Mouse (Mus musculus) adrenal gland, postnatal 4 days (tissue): ENCODE measurements around the gene Mogs. TPM values are rescaled to one million over a fixed set of nuclear protein-coding genes. Genes with fewer than 3 reads are reported as not detected.
A peak's percentile ranks its signal among the peaks of the same experiment; 100 is the strongest.

Source experiments
- DNase-seq, 2 experiments: peaks; one replicate each; pipeline ENCODE4 v3.0.0; 2021 to 2022; ENCODE audit warnings: low spot score in 2 of 2, mixed read lengths in 2 of 2
- total RNA-seq, 2 experiments: library from RNA; stranded (reverse); gene quantifications; 2 replicates each; pipeline ENCODE4 v1.2.3; 2021

The Mogs gene
- total RNA-seq, 2 experiments from 2014 or later = 60.1 to 64.3 TPM

DNA sequence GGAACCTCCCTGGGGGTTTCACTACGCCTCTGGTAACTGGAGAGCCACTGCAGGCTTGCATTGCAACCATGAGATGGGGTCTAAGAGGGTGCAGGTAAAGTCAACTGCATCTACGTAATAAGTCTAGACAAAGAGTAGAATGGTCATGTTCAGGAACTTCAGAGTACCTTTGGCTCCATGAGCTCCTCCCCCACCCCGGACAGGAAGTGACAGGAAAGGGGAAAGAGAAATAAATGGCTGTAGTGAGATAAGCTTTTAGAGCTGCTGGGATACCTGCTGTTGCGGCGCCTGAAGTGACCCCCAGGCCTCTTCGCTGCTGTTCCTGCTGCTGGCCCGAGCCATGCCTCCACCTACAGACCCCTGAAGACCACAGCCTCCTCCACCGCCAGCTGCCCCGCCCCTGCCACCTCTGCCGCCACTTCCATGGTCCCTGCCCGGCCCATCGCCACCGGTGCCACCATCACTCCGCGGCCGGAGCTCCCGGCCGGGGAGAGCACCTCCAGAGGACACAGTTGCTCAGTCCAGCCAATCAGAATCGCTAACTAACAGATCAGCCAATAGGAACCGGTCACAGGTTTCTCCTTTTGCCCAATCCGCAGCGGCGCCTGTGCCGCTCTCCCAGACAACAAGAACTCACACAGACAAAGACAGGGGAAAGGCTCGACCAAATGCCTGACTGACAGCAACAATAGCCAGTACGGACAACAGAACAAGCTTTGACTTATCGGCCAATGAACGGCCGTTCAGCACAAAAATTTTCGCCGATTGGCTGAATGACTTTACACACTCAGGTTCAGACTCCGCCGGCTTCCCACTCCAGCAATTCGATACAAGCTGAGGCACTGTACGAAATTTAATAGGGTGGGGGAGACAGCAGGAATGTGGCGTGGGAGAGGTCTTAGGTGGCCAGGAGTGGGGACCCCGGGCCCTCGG lies 5.9 kb downstream of the Mogs start, which contains the start of gene Wbp1:
TSS of gene Wbp1 (minus strand) at position 630 of the 933 bp plus-strand sequence.
- DNase-seq = peak; percentile 74 to 90

DNA sequence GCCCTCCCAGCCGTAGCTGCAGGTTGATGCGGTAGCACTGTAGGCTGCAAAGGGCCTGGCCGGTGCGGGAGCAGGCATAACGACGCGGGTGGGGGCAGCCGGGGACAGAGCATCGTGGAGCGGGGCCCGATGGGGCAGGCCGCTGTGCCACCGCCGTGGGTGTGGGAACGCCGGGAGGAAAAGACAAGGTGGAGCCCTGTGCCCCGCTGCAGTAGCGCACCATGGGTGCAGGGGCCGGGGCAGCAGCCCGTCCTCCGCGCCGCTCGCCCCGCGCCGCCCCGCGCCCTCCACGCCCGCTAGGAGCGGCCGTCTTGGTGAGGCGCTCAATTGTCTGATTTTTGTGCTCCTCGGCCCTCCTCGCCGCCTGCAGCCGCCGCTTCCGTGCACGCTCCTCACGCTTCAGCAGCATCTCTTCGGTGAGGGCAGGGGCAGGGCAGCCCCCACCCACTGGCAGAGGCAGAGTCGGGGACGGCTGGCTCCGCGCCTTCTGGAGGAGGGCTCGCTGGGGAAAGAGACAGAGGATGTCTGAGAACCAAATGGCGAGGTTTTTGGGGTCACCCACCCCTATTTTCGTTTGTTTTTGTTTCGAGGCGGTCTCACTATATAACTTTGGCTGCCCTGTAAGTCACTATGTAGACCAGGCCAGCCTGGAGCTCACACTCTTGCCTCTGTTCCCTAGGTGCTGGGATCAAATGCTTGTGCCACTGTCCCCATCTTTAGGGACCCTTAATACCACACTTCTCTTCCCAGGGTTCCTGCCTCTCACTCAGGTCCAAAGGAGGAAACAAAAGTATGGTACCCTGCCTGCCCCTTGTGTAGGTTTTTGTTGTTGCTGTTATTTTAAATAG lies 6.8 kb downstream of the Mogs start:
- no peak for DNase-seq

DNA sequence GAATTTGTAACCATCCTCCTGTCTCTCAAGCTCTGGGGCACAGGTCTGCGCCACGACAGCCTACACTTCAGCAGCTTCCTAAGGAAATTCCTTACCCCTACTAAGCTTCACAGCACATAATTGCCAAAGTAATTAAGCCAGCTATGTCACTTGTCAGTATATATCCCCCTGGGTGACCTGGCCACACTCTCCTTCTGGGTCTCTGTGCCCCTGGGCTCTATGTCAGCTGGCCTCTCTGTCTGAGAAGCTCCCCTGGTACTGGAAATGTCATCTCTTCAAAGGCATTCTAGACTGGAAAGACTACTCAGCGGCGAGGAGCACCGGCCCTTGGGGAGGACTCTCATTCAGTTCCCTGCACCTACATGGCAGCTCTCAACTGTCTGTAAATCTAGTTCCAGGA lies 7.7 kb downstream of the Mogs start:
- DNase-seq = no peak

DNA sequence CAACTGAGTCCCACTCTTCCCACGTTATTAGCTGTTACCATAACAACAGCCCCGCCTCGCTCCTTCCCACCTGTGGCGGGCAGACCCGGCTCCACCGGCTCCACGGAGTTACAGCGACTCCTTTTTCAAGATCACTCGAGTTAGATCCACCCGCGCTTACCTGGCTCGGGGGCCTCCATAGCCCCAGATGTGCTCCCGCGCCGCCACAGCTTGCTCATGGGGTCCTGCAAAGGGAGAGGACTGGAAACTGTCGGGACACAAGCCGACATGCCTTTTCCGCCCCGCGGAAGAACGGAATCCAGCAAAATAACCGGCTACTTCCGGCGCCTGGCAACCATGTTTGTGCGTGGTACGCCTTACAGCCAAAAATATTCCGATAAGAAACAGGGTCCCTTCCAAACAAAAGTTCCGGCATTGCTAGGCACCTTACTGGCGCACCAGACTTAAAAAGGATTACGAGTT lies 9.6 kb downstream of the Mogs start:
- peak; percentile 72 to 88 for DNase-seq

DNA sequence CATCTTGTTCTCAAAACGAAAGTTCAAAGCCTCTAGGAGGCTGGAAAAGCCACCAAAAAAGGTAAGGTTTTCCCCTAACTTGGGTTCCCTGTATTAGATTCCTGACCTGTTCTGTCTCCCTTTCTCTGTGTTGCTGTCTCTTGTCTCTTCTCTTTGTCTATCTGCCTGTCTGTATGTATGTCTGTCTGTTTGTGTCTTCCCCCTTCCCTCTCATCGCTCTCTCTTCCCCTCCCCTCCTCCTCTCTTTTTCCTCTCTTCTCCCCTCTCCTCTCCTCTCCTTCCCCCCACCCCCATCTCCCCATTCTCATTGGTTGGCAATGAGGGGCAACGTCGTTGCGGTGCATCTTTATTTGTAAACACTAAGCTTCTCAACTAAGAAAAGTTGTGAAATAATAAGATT lies 10.0 kb downstream of the Mogs start, which contains the start of gene Ino80b:
TSS of gene Ino80b (minus strand) at position 101 of the 400 bp plus-strand sequence.
- DNase-seq = no peak

DNA sequence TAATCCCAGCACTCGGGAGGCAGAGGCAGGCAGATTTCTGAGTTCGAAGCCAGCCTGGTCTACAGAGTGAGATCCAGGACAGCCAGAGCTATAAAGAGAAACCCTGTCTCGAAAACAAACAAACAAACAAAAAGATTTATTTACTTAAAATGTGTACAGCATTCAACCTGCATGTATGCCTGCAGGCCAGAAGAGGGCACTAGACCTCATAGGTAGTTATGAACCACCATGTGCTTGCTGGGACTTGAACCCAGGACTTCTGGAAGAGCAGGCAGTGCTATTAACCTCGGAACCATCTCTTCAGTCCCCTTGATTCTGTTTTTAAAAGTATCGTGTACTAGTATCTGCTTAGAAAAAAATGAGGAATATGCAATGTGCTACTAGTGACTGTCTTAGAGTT lies 12.1 kb downstream of the Mogs start:
- DNase-seq = no peak

DNA sequence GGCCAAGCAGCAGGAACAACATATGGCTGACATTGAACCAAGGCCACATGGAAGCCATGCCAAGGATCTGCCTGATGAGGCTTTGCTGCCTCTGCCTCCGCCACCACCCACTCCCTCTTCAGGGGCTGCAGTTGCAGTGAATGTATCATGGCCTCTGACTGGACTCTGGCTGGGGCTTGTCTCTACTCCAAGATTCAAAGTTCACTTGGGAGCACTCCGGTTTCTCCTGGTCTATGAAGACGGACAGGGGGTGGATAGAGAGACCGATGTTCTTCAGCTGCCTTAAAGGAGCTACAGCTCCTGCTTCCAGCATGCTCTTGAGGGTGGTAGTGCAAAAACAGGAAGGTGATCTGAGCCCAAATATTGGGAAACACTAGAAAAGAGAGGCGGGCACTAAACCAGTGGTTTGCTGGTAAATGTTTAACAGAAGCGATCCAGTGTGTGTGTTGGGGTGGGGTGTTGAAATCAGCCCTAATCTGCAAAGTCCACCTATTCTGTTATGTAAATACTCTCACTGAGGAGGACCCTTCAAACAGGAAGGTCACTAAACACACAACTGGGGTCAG lies 16.3 kb downstream of the Mogs start:
- no peak for DNase-seq

DNA sequence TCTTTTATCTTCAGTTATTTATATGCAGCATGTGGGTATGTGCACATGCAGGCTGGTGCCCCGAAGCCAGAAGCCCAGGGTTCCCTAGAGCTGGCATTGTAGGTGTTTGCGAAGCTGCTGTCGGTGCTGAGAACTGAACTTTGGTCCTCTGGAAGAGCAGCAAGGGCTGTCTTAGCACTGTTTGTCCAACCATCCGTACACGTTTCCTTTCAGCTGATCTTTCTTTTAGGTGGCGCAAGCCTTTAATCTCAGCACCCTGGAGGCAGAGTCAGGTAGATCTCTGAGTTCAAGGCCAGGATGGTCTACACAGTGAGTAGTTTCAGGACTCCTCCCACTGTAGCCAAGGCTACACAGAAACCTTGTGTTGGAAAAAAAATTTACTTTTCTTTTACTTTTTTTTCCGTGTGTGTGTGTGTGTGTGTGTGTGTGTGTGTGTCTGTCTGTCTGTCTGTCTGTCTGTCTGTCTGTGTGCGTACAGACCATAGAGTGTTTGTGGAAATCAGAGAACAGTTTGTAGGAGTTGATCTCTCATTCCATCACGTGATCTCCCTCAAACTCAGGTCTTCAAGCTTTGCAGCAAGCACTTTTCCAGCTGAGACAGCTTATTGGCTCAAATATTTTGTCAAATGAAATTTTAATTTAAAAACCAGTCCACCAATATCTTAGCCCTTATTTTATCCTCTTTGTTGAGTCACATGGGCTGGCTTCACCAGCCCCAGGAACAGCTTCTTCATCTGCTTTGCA lies 17.1 kb downstream of the Mogs start:
- DNase-seq = no peak

DNA sequence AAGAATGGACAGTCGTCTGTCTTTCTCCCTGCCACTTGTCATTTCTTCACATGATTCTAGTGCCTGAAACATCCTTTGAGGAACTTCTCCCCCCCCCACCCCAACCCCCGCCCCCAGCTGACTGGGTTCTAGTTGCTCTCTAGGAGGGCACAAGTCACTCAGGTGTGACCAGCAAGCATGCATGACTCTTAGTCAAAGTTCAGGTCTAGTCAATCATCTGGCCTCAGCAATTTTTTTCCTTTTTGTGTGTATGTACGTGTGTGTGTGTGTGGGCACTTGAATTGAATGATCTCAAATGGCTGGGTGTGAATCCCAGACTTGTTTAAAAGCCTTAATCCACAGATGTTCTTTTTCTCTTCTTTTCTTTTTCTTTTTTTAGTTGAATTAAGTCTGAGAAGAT lies 18.9 kb downstream of the Mogs start:
- no peak for DNase-seq

DNA sequence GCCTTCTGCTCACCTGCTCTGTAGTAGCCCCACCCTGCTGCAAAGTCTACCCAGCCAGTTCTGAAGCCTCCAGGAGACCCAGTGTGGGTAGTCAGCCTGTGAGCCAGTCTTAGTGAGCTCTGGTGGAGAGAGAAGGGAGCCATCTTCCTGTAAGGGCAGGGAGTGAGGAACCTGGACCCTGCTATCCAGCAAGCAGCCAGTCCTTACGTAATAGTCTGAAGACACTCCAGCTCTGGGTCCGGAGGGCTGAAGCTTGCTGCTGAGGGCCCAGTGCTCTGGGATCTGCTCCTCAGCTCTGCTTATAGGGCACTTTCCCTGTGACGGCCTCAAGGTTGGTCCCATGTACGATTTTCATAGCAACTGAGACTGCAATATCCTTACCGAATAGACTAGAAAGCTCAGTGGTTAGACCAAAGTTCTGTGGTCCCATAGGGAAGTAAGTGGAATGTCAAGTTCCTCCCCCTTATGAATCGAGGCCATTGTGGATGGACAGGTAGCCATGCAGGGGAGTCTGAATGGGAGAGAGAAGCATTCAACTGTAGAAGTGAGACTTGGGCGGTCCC lies 19.7 kb downstream of the Mogs start, which contains the start of gene Rtkn:
TSS of gene Rtkn (plus strand) at position 513 of the 563 bp plus-strand sequence.
- no peak for DNase-seq

DNA sequence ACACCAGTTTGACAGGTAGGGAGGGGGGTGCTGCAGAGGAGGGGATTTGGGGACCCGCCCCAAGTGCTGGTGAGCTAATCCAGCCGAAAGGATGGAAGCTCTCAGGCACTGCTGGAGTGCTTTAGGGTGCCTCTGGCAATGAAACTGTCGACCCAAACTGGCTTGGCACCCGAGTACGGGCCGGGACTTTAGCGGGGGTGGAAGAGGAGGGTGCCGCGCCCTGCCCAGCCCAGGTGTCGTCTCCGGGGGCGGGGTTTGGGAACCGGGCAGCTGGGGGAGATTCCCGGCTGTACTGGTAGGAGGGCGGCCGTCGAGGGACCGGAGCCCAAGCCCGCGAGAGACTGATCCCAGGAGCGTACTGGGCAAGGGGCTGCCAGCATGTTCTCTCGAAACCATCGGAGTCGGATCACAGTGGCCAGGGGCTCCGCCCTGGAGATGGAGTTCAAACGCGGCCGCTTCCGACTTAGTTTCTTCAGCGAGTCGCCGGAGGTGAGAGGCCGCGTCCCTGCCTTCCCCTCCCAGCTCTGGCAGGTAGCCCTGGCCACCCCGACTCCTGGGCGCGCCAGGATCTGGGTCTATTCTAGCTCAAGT lies 20.4 kb downstream of the Mogs start:
- no peak for DNase-seq

DNA sequence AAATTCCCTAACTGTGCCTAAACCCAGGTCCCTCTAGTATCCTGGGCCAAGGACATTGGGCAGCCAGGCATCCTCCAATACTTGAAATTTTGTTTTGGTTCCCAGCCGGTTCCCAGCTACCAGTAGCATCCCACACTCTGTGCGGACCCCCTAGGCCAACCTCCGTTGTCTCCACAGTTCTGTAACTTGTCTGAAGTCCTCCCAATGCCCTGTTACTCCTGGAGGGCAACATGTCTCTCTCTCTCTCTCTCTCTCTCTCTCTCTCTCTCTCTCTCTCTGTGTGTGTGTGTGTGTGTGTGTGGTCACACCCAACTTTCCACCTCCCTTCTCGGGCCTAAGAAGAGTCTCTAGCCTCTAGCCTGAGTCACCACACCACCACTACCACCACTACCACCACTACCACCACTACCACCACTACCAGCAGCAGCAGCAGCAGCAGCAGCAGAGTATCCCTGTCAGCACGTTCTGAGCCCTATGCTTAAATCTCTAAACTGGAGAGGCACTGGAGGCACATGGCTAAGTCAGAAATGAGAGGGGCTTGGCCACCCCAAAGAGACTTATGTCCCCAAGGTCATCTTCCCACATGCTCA lies 21.1 kb downstream of the Mogs start:
- no peak for DNase-seq

DNA sequence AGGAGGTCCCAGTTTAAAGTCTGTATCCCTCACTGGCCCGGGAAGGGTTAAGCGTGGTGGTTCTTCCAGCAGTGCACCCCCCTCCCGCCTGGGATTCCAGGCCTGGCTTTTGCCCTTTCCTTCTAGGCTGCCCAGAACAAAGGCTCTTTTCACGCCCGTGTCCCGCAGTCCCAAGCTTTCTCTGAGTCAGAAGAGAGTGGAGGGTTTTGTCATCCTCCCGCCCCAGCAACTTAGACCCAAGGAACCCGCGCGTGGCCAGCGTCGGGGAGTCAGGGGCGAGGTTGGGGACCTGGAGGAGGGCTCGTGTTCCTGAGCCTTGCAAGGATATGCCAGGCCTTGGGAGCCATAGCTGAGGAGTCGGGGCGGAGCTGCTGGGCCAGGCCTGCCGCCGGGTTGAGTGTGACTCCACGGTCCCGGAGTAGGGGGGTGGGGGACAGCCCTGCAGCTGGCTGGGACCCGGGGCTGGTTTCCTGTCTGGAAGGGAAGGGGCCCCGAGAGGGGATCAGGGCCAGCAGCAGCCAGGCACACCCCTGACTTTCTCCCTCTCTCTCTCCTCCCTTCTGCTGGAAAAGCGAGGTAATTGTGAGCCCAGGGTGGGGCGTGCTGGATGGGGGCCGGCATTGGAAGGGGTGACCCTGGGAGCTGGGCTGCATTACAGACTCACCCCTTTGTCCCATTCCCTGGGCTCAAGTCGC lies 21.7 kb downstream of the Mogs start:
- DNase-seq = peak in 1 of 2 experiments; percentile 60

DNA sequence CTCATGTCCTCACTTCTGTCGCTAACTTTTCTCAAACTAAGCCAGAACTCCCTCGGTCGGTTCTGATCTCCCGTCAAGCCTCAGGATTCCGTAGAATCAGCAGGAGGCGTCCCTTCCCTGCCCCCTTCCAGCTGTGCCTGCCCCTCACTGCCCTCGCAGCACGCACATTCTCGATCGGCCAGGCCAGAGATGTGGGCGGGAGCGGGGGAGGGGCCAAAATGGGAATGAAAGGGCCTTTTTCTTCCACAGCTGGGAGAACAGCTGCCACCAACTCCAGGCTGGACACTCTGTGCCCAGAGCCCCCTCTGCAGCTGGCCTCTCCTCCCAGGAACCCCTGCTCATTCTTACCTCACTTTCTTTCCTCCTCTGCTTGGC lies 22.3 kb downstream of the Mogs start:
- DNase-seq = peak; percentile 71 to 83

DNA sequence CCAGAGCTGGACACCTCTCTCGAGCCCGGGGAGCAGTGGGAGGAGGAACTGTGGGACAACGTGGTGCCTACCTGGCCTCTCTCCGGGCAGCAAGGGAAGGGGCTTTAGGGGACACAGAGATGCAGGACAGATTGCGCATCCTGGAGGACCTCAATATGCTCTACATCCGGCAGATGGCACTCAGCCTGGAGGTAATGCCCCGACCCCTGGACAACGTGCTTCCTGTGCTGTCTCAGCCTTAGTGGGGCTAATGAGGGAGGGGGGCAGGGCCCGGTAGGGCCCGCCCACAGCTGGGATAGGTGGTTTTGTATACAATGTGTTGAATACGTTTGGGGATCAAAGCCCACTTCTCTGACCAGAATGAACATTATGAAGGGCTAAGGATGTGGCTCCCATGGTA lies 22.8 kb downstream of the Mogs start:
- DNase-seq = no peak

DNA sequence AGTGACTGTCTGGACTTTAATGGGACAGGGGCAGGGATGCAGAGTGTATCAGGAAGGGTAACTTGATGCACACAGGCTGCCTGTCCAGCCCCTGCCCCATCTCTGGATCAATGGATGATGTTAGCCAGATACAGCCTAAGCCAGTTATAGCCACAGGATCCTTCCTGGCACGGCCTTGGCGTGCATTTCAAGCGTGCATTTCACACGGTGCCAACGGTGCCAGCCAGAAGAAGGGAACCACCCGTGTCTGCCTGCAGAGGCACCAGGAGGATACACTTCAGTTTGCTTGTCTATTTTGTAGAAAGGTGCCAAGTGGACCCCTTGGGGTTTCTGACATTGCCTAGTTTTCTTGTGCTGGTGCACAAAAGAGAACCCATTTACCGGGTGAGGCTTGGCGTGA lies 24.7 kb downstream of the Mogs start:
- DNase-seq = no peak

DNA sequence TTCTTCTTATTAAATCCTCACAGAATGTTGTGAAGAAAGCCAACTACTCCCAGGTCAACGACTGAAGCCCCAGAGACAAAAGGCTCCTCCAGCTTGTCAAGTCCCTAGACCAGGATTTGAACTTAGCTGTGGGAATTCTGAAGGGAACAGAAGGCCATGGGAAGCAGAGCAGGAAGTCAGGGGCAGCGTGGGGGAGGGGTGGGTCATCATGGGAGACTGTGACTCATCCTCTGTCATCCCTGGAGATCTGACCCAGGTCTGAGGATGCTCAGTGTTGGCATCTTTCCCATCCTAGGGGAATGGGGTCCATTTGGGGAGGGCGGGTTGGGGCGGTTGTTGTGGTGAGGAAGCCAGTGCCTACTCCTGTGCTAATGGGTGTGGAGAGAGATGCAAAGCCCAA lies 26.3 kb downstream of the Mogs start:
- DNase-seq = no peak

DNA sequence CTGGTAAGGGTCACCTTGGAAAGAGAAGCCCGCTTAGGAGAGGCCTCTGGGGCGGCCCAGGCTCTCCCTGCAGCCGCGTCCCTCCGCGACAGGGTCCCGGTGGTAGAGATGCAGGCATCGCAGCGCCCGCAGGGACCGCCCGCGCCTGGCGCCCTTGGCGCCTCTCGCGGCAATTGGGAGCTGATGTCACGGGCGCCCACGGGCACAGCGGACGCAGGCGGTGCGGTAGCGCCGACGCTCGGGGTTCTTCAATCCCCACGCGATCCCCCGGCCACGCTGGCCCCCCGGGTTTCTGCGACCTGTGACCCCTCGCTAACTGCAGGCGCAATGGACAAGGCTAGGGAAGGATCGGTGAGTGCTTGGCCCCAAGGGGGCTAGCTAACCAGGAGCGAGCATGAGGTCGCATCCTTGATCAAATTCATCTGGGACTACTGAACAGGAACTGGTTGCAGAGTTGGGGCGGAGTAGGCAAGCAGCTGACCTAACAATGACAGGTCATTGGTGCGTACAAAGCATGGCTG lies 27.0 kb downstream of the Mogs start:
- no peak for DNase-seq

DNA sequence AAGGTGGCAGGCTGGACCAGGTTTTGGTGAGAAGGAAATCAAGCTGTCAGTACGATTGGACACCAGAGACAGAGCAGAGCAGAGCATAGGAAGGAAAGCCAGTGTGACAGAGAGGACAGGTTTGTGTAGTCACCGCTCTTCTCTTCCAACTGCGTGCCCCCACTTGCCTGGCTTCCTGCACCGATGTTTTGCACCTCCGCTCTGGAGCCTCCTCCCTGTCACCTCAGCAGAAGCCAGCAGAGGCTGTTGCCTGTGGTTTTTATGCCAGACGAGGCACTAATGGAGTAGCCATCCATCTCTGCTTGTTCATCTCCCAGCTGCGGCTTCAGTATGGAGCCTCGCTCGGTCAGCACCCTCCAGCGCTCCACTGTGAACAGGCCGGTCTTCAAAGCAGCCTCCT lies 27.6 kb downstream of the Mogs start:
- no peak for DNase-seq
